Mouse (Mus musculus): ENCODE data around the gene Lingo1. TPM values are rescaled to one million over a fixed set of nuclear protein-coding genes. Genes with fewer than 3 reads are reported as not detected.

Gene Lingo1
- polyA plus RNA-seq, 2 experiments, result 5.4 to 21.0 TPM

DNA sequence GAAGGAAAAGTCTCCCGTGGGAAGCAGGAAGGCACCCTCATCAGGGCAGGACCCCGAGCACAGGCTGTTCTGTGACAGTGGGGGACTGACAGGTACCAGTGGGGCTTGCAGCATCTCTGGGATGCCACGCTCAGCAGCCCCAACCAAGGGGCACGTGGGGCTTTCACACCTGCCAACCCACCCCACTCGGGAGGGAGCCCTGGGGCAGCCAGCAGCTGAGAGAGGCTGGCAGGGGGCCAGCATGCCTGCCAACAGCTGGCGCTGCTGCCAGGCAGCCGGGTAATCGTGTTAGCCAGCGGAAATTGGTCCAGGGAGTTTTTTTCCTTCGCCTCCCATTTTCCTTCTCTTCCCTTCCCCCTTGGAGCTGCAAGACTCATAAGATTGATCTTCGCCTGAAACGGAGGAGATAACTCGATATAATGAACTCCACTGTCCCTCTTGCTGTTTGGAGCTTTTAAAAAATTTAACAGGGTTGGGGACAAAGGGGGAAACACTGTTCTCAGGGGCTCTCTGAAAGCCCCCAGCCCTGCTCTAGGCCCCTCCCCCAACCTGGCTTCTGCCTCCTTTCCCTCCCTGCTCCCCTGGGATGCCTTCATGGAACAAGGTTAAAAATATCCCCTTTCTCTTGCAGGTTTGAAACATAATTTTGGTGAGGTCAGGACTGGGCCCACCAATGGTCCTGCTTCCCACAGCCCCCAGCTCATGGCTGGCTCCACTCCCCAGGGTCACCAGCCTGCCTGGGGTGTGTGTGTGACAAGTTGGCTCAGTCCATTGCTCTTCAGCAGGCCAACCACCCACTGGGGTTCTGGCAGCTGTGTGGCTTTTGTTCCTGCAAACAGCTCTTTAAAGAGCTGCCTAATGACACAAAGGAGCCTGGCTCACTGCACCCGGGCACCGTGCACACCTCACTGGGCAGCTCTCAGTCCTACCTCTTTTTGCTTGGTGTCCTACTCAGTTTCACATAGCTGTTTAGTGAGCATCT lies 68.3 kb downstream of the Lingo1 start:
- Histone ChIP-seq H3K4me2 (replicated peaks; ENCODE audit: low read depth, low read length, severe bottlenecking) (no peak overlapping the region), H3K9ac (ENCODE audit: low read depth, low read length, severe bottlenecking) (no peak overlapping the region), H3K27ac (replicated peaks; ENCODE audit: low read depth, low read length) (no peak overlapping the region), H3K9me3 (ENCODE audit: control insufficient read depth, low read length) (no peaks in the 10 kb centered on the region), H3K27me3 (ENCODE audit: control insufficient read depth, insufficient read depth, low read length) (no peaks in the 10 kb centered on the region), H3K36me3 (ENCODE audit: control insufficient read depth, insufficient read depth, low read length) (no peaks in the 10 kb centered on the region), H3K4me1 (ENCODE audit: control insufficient read depth, insufficient read depth, low read length) (peaks cover 10% of the 10 kb centered on the region), H3K4me3 (replicated peaks; ENCODE audit: low read length) (no peak overlapping the region)
- DNase-seq (ENCODE audit: low spot score), result peak; percentile 49
- ATAC-seq (ENCODE audit: low FRiP score, low read depth), result no peak
- no peak for TF ChIP-seq POLR2A (IDR thresholded peaks at IDR 0.05; ENCODE audit: borderline replicate concordance, extremely low read depth, insufficient read depth, insufficient read length)
- 45% methylated on average over 15 of the region's 15 CpGs for WGBS

GRCm38 (mm10) chr9:56725814-56726213 lies 70.5 kb downstream of the Lingo1 start:
- H3K9ac ChIP-seq (ENCODE audit: low read depth, low read length, severe bottlenecking), result no peak overlapping the region
- no peaks in the 10 kb centered on the region for H3K27me3 ChIP-seq (ENCODE audit: control insufficient read depth, insufficient read depth, low read length)
- H3K4me2 ChIP-seq (replicated peaks; ENCODE audit: low read depth, low read length, severe bottlenecking), result no peak overlapping the region
- peaks cover 10% of the 10 kb centered on the region for H3K4me1 ChIP-seq (ENCODE audit: control insufficient read depth, insufficient read depth, low read length)
- no peaks in the 10 kb centered on the region for H3K36me3 ChIP-seq (ENCODE audit: control insufficient read depth, insufficient read depth, low read length)
- H3K27ac ChIP-seq (replicated peaks; ENCODE audit: low read depth, low read length), result no peak overlapping the region
- no peaks in the 10 kb centered on the region for H3K9me3 ChIP-seq (ENCODE audit: control insufficient read depth, low read length)
- WGBS, result 25% methylated on average over 2 of the region's 2 CpGs
- TF ChIP-seq POLR2A (IDR thresholded peaks at IDR 0.05; ENCODE audit: borderline replicate concordance, extremely low read depth, insufficient read depth, insufficient read length), result no peak
- no peak for DNase-seq (ENCODE audit: low spot score)
- no peak overlapping the region for H3K4me3 ChIP-seq (replicated peaks; ENCODE audit: low read length)
- ATAC-seq (ENCODE audit: low FRiP score, low read depth), result no peak

DNA sequence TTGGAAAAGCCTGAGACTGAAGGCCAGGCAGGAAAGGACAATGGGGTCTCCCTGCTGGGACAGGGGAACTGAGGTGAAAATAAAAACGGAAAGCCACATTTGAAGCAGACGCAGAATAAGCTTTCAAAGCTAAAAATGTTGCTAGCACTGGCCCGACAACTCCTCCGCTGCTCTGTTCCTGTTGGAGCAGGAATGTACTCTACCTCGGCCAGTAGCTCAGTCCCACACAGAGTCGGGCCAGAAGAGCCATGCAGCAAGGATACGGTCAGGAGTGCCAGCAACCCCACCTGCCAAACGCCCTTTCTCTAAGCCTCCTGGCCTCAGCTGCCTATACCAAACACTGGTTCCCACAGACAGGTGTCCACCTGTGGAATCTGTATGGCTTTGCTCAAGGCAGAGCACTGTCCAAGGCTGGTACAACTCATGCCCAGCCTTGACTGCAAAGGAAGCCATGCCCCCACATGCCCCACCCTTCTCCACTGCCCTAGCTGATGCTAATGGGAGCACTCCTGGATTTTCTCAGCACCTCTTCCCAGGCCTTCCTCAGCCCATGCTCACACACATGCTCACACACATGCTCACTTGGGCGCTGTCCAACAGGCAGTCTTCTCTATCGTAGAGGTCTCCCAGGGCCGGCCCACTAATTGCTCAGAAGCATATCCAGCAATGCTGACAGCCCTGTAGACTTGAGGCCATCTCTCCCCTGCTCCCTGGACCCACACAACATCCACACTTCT lies 74.0 kb downstream of the Lingo1 start:
- no peak for TF ChIP-seq POLR2A (IDR thresholded peaks at IDR 0.05; ENCODE audit: borderline replicate concordance, extremely low read depth, insufficient read depth, insufficient read length)
- Histone ChIP-seq H3K4me2 (replicated peaks; ENCODE audit: low read depth, low read length, severe bottlenecking) (no peak overlapping the region), H3K9me3 (ENCODE audit: control insufficient read depth, low read length) (no peaks in the 10 kb centered on the region), H3K4me1 (ENCODE audit: control insufficient read depth, insufficient read depth, low read length) (no peaks in the 10 kb centered on the region), H3K4me3 (replicated peaks; ENCODE audit: low read length) (no peak overlapping the region), H3K36me3 (ENCODE audit: control insufficient read depth, insufficient read depth, low read length) (no peaks in the 10 kb centered on the region), H3K27ac (replicated peaks; ENCODE audit: low read depth, low read length) (no peak overlapping the region), H3K27me3 (ENCODE audit: control insufficient read depth, insufficient read depth, low read length) (no peaks in the 10 kb centered on the region), H3K9ac (ENCODE audit: low read depth, low read length, severe bottlenecking) (no peak overlapping the region)
- 69% methylated on average over 11 of the region's 11 CpGs for WGBS
- DNase-seq (ENCODE audit: low spot score), result no peak
- no peak for ATAC-seq (ENCODE audit: low FRiP score, low read depth)

- Histone ChIP-seq H3K36me3 (ENCODE audit: control insufficient read depth, insufficient read depth, low read length) (no peaks in the 10 kb centered on the region), H3K4me2 (replicated peaks; ENCODE audit: low read depth, low read length, severe bottlenecking) (no peak overlapping the region), H3K27ac (replicated peaks; ENCODE audit: low read depth, low read length) (no peak overlapping the region), H3K27me3 (ENCODE audit: control insufficient read depth, insufficient read depth, low read length) (no peaks in the 10 kb centered on the region), H3K4me1 (ENCODE audit: control insufficient read depth, insufficient read depth, low read length) (no peaks in the 10 kb centered on the region), H3K9me3 (ENCODE audit: control insufficient read depth, low read length) (no peaks in the 10 kb centered on the region), H3K9ac (ENCODE audit: low read depth, low read length, severe bottlenecking) (no peak overlapping the region), H3K4me3 (replicated peaks; ENCODE audit: low read length) (no peak overlapping the region)
- no peak for TF ChIP-seq POLR2A (IDR thresholded peaks at IDR 0.05; ENCODE audit: borderline replicate concordance, extremely low read depth, insufficient read depth, insufficient read length)
- 66% methylated on average over 3 of the region's 3 CpGs for WGBS
- ATAC-seq (ENCODE audit: low FRiP score, low read depth), result no peak
- no peak for DNase-seq (ENCODE audit: low spot score)
Observed at GRCm38 (mm10) chr9:56718984-56719383, 77.3 kb downstream of the Lingo1 start.

GRCm38 (mm10) chr9:56716565-56716964 lies 79.7 kb downstream of the Lingo1 start:
- no peak for TF ChIP-seq POLR2A (IDR thresholded peaks at IDR 0.05; ENCODE audit: borderline replicate concordance, extremely low read depth, insufficient read depth, insufficient read length)
- Histone ChIP-seq H3K9me3 (ENCODE audit: control insufficient read depth, low read length) (no peaks in the 10 kb centered on the region), H3K9ac (ENCODE audit: low read depth, low read length, severe bottlenecking) (no peak overlapping the region), H3K27ac (replicated peaks; ENCODE audit: low read depth, low read length) (no peak overlapping the region), H3K4me1 (ENCODE audit: control insufficient read depth, insufficient read depth, low read length) (no peaks in the 10 kb centered on the region), H3K4me3 (replicated peaks; ENCODE audit: low read length) (no peak overlapping the region), H3K4me2 (replicated peaks; ENCODE audit: low read depth, low read length, severe bottlenecking) (no peak overlapping the region), H3K36me3 (ENCODE audit: control insufficient read depth, insufficient read depth, low read length) (no peaks in the 10 kb centered on the region), H3K27me3 (ENCODE audit: control insufficient read depth, insufficient read depth, low read length) (no peaks in the 10 kb centered on the region)
- ATAC-seq (ENCODE audit: low FRiP score, low read depth) (no peak), DNase-seq (ENCODE audit: low spot score) (no peak)
- WGBS, result 89% methylated on average over 3 of the region's 3 CpGs
